Mouse (Mus musculus) limb, embryonic 14.5 days (tissue): ENCODE results near the gene Hoxb5. TPM values are rescaled to one million over a fixed set of nuclear protein-coding genes. Genes with fewer than 3 reads are reported as not detected.

Experiments
- ATAC-seq: fragments of 200-750 bp; cut with Nextera tagmentation; 2 replicates; pipeline ENCODE4 v1.8.0; 2017; ENCODE audit warnings: low read depth, moderate number of reproducible peaks, moderate TSS enrichment; ENCODE audit not compliant: low FRiP score
- DNase-seq: peaks from one replicate; pipeline ENCODE4 v3.0.0-alpha.2; 2015; ENCODE audit warnings: low spot score
- H3K27ac ChIP-seq: fragments of 300-500 bp; sonication (generic); replicated peaks from 2 replicates; pipeline ENCODE4 v1.5.1; 2014; ENCODE audit warnings: low read depth, mild to moderate bottlenecking, low read length, moderate library complexity, mixed read lengths
- H3K27me3 ChIP-seq: fragments of 300-500 bp; sonication (generic); 2 replicates; pipeline ENCODE4 v1.6.1; 2014; ENCODE audit warnings: low read length, mixed read lengths; ENCODE audit not compliant: control insufficient read depth, insufficient read depth
- H3K36me3 ChIP-seq: fragments of 300-500 bp; sonication (generic); 2 replicates; pipeline ENCODE4 v1.6.1; 2014; ENCODE audit warnings: mild to moderate bottlenecking, low read length, moderate library complexity, mixed read lengths; ENCODE audit not compliant: control insufficient read depth, insufficient read depth
- H3K4me1 ChIP-seq: fragments of 300-500 bp; sonication (generic); 2 replicates; pipeline ENCODE4 v1.6.1; 2014; ENCODE audit warnings: antibody characterized with exemption, low read length, mixed read lengths; ENCODE audit not compliant: control insufficient read depth, insufficient read depth
- H3K4me2 ChIP-seq: fragments of 300-500 bp; sonication (generic); replicated peaks from 2 replicates; pipeline ENCODE4 v1.6.1; 2014; ENCODE audit warnings: low read depth, mild to moderate bottlenecking, low read length, moderate library complexity; ENCODE audit not compliant: severe bottlenecking
- H3K4me3 ChIP-seq: fragments of 300-500 bp; sonication (generic); replicated peaks from 2 replicates; pipeline ENCODE4 v1.5.1; 2014; ENCODE audit warnings: low read length
- H3K9ac ChIP-seq: fragments of 300-500 bp; sonication (generic); 2 replicates; pipeline ENCODE4 v1.6.1; 2014; ENCODE audit warnings: mild to moderate bottlenecking, low read depth, low read length, moderate library complexity; ENCODE audit not compliant: severe bottlenecking
- H3K9me3 ChIP-seq: fragments of 300-500 bp; sonication (generic); 2 replicates; pipeline ENCODE4 v1.6.1; 2016; ENCODE audit warnings: low read length; ENCODE audit not compliant: control insufficient read depth
- POLR2A ChIP-seq: fragments of 200-500 bp; IDR thresholded peaks from 2 replicates; pipeline ENCODE4 v1.8.0; 2012; ENCODE audit warnings: inconsistent platforms, mild to moderate bottlenecking, moderate library complexity, borderline replicate concordance; ENCODE audit not compliant: insufficient read depth, insufficient read length; ENCODE audit errors: extremely low read depth
- WGBS: fragments of 180-500 bp; shearing (Covaris S2); extraction: QIAGEN DNeasy Blood & Tissue Kit; methylation state at CpG from one replicate; pipeline ENCODE4 v1.1.7; 2014; 5-methylcytosine and 5-hydroxymethylcytosine counted together
- polyA plus RNA-seq, 2 experiments: library from polyadenylated mRNA; depleted of rRNA in 1 of 2; stranded (reverse) in 1 of 2; unstranded in 1 of 2; fragments of >200 nt; fragmentation: Nextera tagmentation in 1 of 2; extraction: Ambion mirVana in 1 of 2; gene quantifications; 2 replicates each; pipeline versions ENCODE4 v1.2.1 to v1.2.3; 2012 to 2014

The Hoxb5 gene
- polyA plus RNA-seq, 2 experiments, result 0.85 to 1.8 TPM

DNA sequence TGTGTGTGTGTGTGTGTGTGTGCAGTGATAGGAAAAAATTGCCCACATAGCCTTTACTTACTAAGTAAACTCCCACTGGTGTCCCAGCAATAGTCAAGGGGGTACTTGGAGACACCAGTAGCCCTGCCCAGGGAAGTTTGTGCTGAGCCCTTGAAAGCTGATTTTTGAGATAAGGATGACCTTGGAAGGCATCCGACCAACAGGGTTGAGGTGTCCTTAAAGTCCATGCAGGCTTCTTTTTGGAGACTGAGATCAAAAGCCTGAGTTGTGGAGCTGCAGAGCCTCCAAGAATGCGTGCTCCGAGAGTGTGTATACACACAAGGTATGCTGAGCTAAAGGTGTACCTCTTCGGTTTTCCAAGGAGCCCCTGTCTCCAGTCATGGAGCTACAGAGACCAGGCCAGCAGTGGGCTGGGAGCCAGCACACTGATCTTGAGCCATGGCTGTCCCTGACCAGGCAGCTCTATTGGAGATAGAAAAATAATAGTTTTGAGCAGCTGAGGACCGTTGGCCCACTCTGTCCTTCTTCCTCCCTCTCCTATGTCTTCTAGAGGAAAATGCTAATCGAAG lies 40.8 kb upstream of the Hoxb5 start:
- TF ChIP-seq POLR2A, result no peak
- H3K36me3 ChIP-seq, result no peaks in the 10 kb centered on the region
- H3K4me1 ChIP-seq, result 0 out of 2 replicates have a peak, but pooled peaks cover 7% of the 10 kb centered on the region
- 24% methylated on average over 6 of the region's 6 CpGs for WGBS
- H3K9ac ChIP-seq, result no peak overlapping the region
- H3K27ac ChIP-seq, result no peak overlapping the region
- H3K9me3 ChIP-seq, result no peaks in the 10 kb centered on the region
- DNase-seq (no peak), ATAC-seq (no peak)
- H3K4me3 ChIP-seq, result no peak overlapping the region
- peaks cover 97% of the 10 kb centered on the region for H3K27me3 ChIP-seq
- no peak overlapping the region for H3K4me2 ChIP-seq

DNA sequence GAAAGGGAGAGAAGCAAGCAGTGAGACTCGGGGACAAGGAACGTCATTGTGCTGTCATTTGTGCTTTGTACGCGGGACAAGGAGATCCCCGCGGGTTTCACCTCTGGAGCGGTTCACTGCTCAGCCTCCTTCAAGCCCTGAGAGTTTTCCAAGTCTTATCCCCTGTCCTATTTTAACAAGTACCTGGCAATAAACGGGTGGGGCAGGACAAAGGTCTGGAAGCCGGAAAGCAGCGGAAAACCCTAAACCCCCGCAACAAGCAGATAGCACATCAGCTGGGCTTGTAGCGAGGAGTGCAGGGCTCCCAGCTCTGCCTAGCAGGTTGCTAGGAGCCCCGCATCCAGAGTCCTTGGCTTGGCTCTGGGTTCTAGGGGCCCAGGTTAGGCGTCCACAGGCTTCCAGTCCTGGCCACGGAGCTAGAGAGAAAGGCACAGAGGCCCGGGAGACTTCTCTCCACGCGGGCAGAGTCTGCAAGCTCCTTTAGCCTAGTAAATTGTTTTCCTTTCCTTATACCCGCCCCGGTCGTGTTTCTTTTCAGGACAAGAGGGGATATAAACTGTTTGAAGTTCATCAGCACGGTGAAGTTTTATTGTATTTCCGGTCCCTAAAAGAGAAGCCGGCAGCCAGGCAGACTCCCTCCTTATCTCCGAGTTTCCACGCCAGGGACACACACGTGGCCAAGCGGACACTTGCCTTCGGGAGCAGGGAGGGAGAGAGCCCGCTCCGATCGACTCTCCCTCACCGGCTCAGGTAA lies 39.3 kb upstream of the Hoxb5 start:
- DNase-seq (no peak), ATAC-seq (no peak)
- 13% methylated on average over 33 of the region's 33 CpGs for WGBS
- H3K4me1 ChIP-seq, result 0 out of 2 replicates have a peak, but pooled peaks cover 7% of the 10 kb centered on the region
- H3K4me2 ChIP-seq, result no peak overlapping the region
- no peaks in the 10 kb centered on the region for H3K36me3 ChIP-seq
- H3K4me3 ChIP-seq, result no peak overlapping the region
- no peak overlapping the region for H3K27ac ChIP-seq
- H3K9ac ChIP-seq, result no peak overlapping the region
- TF ChIP-seq POLR2A, result no peak
- H3K9me3 ChIP-seq, result no peaks in the 10 kb centered on the region
- peaks cover 95% of the 10 kb centered on the region for H3K27me3 ChIP-seq

DNA sequence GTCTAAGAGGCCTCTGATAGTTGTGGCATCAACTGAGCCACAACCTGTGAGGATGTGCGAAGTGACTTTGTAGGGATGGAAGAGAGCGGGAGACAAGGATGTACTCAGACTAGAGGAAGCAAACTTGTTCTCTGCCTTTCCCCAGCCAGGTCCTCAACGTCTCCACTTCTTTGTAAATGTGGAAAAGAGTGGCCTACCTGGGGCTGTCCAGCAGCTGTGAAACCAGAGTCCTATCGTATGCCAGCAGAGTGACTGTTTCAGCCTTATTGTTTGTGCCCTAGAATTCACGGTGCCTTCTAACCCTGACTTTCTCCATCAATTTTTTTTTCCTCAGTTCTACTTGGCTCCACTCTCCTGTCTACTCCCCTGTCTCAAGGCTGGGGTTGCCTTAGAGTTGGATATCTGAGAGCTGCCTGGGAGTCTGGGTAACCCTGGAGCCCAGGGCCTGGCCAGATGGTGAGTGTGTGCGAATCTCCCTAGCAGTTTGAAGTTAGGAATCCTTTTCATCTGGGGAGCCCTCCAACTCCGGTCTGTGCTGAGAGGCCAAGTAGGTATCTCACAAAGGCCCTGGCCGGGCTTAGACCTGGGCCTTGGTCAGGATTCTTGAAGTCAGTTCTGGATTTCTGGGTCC lies 38.6 kb upstream of the Hoxb5 start:
- H3K27ac ChIP-seq, result no peak overlapping the region
- H3K4me1 ChIP-seq, result 0 out of 2 replicates have a peak, but pooled peaks cover 7% of the 10 kb centered on the region
- no peak overlapping the region for H3K4me3 ChIP-seq
- TF ChIP-seq POLR2A, result no peak
- H3K27me3 ChIP-seq, result peaks cover 95% of the 10 kb centered on the region
- no peaks in the 10 kb centered on the region for H3K36me3 ChIP-seq
- H3K9me3 ChIP-seq, result no peaks in the 10 kb centered on the region
- DNase-seq, result no peak
- no peak for ATAC-seq
- H3K9ac ChIP-seq, result no peak overlapping the region
- H3K4me2 ChIP-seq, result no peak overlapping the region
- 22% methylated on average over 8 of the region's 8 CpGs for whole genome bisulfite sequencing

DNA sequence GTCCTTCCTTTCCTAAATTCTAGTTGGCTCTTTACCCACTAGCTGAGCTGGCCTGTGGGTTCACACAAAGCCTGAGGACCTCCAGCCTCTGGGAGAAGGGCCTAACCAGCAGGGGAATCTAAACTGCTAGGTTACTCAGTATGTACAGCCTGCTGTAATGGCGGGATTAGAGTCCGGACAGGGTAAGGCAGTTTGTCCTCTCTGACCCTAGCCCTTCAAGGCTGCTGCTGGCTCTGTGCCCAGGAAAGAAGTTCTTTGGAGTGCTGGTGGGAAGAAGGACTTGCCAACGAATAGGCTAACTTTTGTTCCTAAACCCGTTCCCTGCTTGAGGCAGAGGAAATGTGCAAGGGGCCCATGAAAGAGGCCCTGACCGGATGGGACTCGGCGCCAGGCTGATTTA lies 37.2 kb upstream of the Hoxb5 start:
- 5% methylated on average over 7 of the region's 7 CpGs for WGBS
- no peak overlapping the region for H3K4me3 ChIP-seq
- ATAC-seq, result no peak
- TF ChIP-seq POLR2A, result no peak
- H3K4me1 ChIP-seq, result 0 out of 2 replicates have a peak, but pooled peaks cover 3% of the 10 kb centered on the region
- no peaks in the 10 kb centered on the region for H3K9me3 ChIP-seq
- H3K27ac ChIP-seq, result no peak overlapping the region
- peaks cover 96% of the 10 kb centered on the region for H3K27me3 ChIP-seq
- H3K36me3 ChIP-seq, result no peaks in the 10 kb centered on the region
- no peak overlapping the region for H3K9ac ChIP-seq
- DNase-seq, result no peak
- H3K4me2 ChIP-seq, result no peak overlapping the region

DNA sequence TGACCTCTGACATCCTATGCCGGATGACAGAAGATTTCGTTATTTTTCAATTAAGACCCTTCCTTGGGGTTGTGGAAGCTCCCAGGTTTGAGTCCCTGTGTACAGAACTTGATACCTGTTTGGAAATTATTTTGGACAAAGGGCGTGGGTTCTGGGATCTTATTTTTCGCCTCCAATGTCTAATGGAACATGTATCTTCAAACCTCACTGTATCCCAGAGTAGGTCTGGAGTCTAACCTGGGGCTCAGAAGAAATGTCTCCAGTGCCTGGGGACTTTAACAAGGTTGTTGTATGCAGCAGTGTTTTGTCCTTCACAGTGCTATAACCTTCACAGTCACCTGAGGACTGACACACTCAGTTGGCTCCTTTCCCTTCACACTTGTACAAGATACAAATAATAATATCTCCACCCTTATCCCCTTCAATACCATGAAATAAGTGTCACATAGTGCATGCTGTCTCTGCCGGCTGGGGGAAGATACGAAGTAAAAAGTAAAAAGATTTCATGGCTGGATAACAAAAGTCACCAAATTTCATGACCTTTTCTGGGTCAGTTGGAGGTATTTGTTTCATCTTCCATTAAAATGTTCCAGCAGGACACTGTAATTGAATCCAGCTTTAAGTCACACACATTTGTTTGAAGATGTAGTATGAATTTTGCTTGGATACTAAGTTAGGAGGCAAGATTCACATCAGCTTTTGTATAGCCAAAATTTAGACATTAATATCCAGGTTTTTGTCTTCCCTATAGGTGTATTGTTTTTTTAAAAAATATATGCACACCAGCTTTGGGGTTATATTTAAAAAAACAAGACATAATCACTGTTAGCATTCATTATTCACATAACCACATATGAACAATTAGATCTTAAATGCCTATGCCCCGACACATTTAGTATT lies 35.9 kb upstream of the Hoxb5 start:
- TF ChIP-seq POLR2A, result no peak
- no peak for DNase-seq
- 29% methylated on average over 7 of the region's 7 CpGs for WGBS

More for the DNA sequence above, 35.9 kb upstream of the Hoxb5 start:
- Histone ChIP-seq H3K36me3 (no peaks in the 10 kb centered on the region), H3K4me1 (no peaks in the 10 kb centered on the region), H3K9me3 (no peaks in the 10 kb centered on the region), H3K27me3 (peaks cover 97% of the 10 kb centered on the region), H3K9ac (no peak overlapping the region), H3K4me2 (no peak overlapping the region), H3K4me3 (no peak overlapping the region), H3K27ac (no peak overlapping the region)
- no peak for ATAC-seq
